Mouse (Mus musculus) cerebellum, adult (tissue): ENCODE results near the gene Pebp1.
"Not testable (repeated sequence)": the region's sequence is repeated elsewhere in the genome, so short reads cannot be mapped to it uniquely, and the experiment has no call there.

Experiments
- ATAC-seq: cut with Nextera tagmentation; 2 replicates; pipeline ENCODE4 v1.9.2; 2017; ENCODE audit warnings: mild to moderate bottlenecking, moderate library complexity, mixed read lengths; ENCODE audit not compliant: insufficient number of reproducible peaks, low FRiP score, low TSS enrichment

The Pebp1 gene

GRCm38 (mm10) chr5:117286831-117287822 is at the start of gene Pebp1:
Pebp1 (minus strand) TSS chr5:117287625.
- ATAC-seq, result peak; percentile 94

- ATAC-seq, result no peak
Observed at GRCm38 (mm10) chr5:117330457-117330856, 43.0 kb upstream of the Pebp1 start.

GRCm38 (mm10) chr5:117326408-117326807 is 39.0 kb upstream of the Pebp1 start:
- ATAC-seq, result no peak

GRCm38 (mm10) chr5:117323751-117324150 is 36.3 kb upstream of the Pebp1 start:
- ATAC-seq, result no peak

- ATAC-seq, result peak; percentile 67; the same call in 1 of the 2 replicates
Observed at GRCm38 (mm10) chr5:117318741-117319629, 31.6 kb upstream of the Pebp1 start, which contains the start of gene Vsig10. Vsig10 (plus strand) TSS chr5:117319083.

GRCm38 (mm10) chr5:117314587-117315428 is 27.4 kb upstream of the Pebp1 start:
- no peak for ATAC-seq

- ATAC-seq, result no peak
Observed at GRCm38 (mm10) chr5:117313909-117314308, 26.5 kb upstream of the Pebp1 start.

- no peak for ATAC-seq
Observed at GRCm38 (mm10) chr5:117313420-117313819, 26.0 kb upstream of the Pebp1 start.

- ATAC-seq, result no peak; the same call in 1 of the 2 replicates
Observed at GRCm38 (mm10) chr5:117307699-117308098, 20.3 kb upstream of the Pebp1 start.

- no peak for ATAC-seq
Observed at GRCm38 (mm10) chr5:117306826-117307225, 19.4 kb upstream of the Pebp1 start.

- no peak for ATAC-seq
Observed at GRCm38 (mm10) chr5:117305754-117306153, 18.3 kb upstream of the Pebp1 start.

GRCm38 (mm10) chr5:117304947-117305346 is 17.5 kb upstream of the Pebp1 start:
- ATAC-seq, result peak; percentile 6; the same call in 1 of the 2 replicates

- ATAC-seq, result no peak
Observed at GRCm38 (mm10) chr5:117303691-117304579, 16.5 kb upstream of the Pebp1 start.

- ATAC-seq, result no peak
Observed at GRCm38 (mm10) chr5:117302899-117303298, 15.5 kb upstream of the Pebp1 start.

GRCm38 (mm10) chr5:117295011-117295410 is 7.6 kb upstream of the Pebp1 start:
- ATAC-seq, result no peak

GRCm38 (mm10) chr5:117293776-117294175 is 6.4 kb upstream of the Pebp1 start:
- ATAC-seq, result not testable (repeated sequence)

GRCm38 (mm10) chr5:117292547-117292946 is 5.1 kb upstream of the Pebp1 start:
- ATAC-seq, result no peak

- ATAC-seq, result no peak
Observed at GRCm38 (mm10) chr5:117291312-117291711, 3.9 kb upstream of the Pebp1 start.

GRCm38 (mm10) chr5:117290081-117290480 is 2.7 kb upstream of the Pebp1 start:
- no peak for ATAC-seq
